Mouse (Mus musculus) small intestine, adult 2 months (tissue): ENCODE measurements around the gene Lap3. TPM values are rescaled to one million over a fixed set of nuclear protein-coding genes. Genes with fewer than 3 reads are reported as not detected.
A peak's percentile ranks its signal among the peaks of the same experiment; 100 is the strongest.

Experiments
- H3K27ac ChIP-seq: fragments of 200-500 bp; 2 replicates; pipeline ENCODE4 v1.5.1; 2012; ENCODE audit warnings: low read depth, low read length, control low read depth, inconsistent platforms; ENCODE audit not compliant: insufficient read depth
- H3K27me3 ChIP-seq: fragments of 200-500 bp; 2 replicates; pipeline ENCODE4 v1.6.1; 2012; ENCODE audit warnings: mild to moderate bottlenecking, moderate library complexity, low read length, inconsistent platforms; ENCODE audit not compliant: control insufficient read depth, insufficient read depth
- H3K36me3 ChIP-seq: fragments of 200-500 bp; 2 replicates; pipeline ENCODE4 v1.6.1; 2012; ENCODE audit warnings: mild to moderate bottlenecking, low read length, control low read depth, inconsistent platforms; ENCODE audit not compliant: control insufficient read depth, insufficient read depth
- H3K4me1 ChIP-seq: fragments of 200-500 bp; 2 replicates; pipeline ENCODE4 v1.6.1; 2012; ENCODE audit warnings: low read length, inconsistent platforms, mixed read lengths; ENCODE audit not compliant: control insufficient read depth, insufficient read depth, insufficient read length
- H3K4me3 ChIP-seq: fragments of 200-500 bp; 2 replicates; pipeline ENCODE4 v1.5.1; 2012; ENCODE audit warnings: low read depth, mild to moderate bottlenecking, control low read depth, inconsistent platforms, low read length, moderate library complexity
- CTCF ChIP-seq: fragments of 200-500 bp; IDR thresholded peaks from 2 replicates; pipeline ENCODE4 v1.5.1; 2012; ENCODE audit warnings: low read depth, mild to moderate bottlenecking, control low read depth, inconsistent platforms, low read length, moderate library complexity, mixed read lengths; ENCODE audit not compliant: insufficient replicate concordance, insufficient read length; ENCODE audit errors: extremely low read depth
- POLR2A ChIP-seq: fragments of 200-500 bp; IDR thresholded peaks from 2 replicates; pipeline ENCODE4 v1.6.1; 2012; ENCODE audit warnings: low read depth, mild to moderate bottlenecking, control low read depth, inconsistent platforms, low read length, moderate library complexity
- WGBS: fragments of 180-500 bp; shearing (Covaris S2); methylation state at CpG from one replicate; pipeline ENCODE4 v1.1.7; 2018; 5-methylcytosine and 5-hydroxymethylcytosine counted together
- polyA plus RNA-seq: library from polyadenylated mRNA; depleted of rRNA; stranded (reverse); fragments of >200 nt; gene quantifications from 2 replicates; pipeline ENCODE4 v1.2.3, GENCODE M21; 2012; rRNA removed

The Lap3 gene
- polyA plus RNA-seq, 1 experiment, result 134 TPM

- H3K4me1 ChIP-seq, result peaks cover 4% of the 10 kb centered on the region; the same call in 1 of the 2 replicates
- H3K4me3 ChIP-seq, result peak overlapping the region; percentile 15; the same call in 1 of the 2 replicates
- peaks cover 3% of the 10 kb centered on the region; the same call in 1 of the 2 replicates for H3K36me3 ChIP-seq
- H3K27me3 ChIP-seq, result no peaks in the 10 kb centered on the region
- no peak for TF ChIP-seq POLR2A
- TF ChIP-seq CTCF, result peak; percentile 78
- no peak overlapping the region for H3K27ac ChIP-seq
- 3% methylated on average over 17 of the region's 17 CpGs for WGBS
Measured at GRCm38 (mm10) chr5:45534319-45535098, 41.3 kb downstream of the Lap3 start.

DNA sequence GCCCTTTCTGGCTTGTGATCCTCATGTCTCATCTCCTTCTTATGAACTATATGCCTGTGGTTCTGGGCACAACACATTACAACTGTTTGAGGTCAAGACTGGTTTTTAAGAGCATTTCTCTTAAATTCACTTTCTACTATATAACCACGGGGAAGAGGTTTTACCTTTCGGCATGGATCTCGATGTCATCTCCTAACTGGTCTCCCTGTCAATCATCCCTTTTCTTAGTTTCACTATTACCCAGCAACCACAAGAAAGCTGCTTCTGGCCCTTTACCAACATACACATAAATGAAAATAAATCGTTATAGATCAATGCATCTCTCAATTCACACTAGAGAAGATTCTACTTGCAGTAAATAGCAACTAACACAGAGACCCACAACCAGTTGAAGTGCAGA, 42.0 kb downstream of the Lap3 start:
- Histone ChIP-seq H3K27ac (no peak overlapping the region), H3K4me1 (peaks cover 4% of the 10 kb centered on the region; the same call in 1 of the 2 replicates)
- WGBS, result 43% methylated on average over 4 of the region's 4 CpGs

DNA sequence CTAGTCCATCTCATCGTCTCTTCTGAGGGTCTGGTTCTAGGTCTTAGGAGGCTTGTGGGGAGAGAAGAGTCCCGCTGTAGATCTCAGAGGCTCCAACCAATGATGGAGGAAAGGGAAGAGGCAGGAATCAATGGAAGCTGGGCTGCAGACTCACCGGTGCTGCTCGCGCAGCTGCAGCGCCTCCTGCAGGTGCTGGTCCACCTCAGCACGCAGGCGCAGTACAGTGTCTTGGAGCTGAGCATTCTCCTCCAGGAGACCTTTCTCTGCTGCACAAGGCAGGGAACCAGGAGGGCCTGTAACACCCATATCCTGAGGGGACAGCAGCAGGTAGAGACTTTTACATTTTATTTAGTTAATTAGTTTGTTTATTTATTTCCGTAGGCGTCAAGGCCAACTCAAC, 46.3 kb downstream of the Lap3 start:
- no peak overlapping the region for H3K4me3 ChIP-seq
- no peaks in the 10 kb centered on the region for H3K27me3 ChIP-seq
- TF ChIP-seq CTCF (no peak), POLR2A (no peak)
- H3K4me1 ChIP-seq, result peaks cover 2% of the 10 kb centered on the region; the same call in 1 of the 2 replicates
- no peaks in the 10 kb centered on the region for H3K36me3 ChIP-seq
- H3K27ac ChIP-seq, result no peak overlapping the region
- WGBS, result 70% methylated on average over 10 of the region's 10 CpGs

More for the DNA sequence above, 42.0 kb downstream of the Lap3 start:
- Histone ChIP-seq H3K27me3 (no peaks in the 10 kb centered on the region), H3K4me3 (no peak overlapping the region), H3K36me3 (no peaks in the 10 kb centered on the region)
- TF ChIP-seq POLR2A (no peak), CTCF (no peak)

DNA sequence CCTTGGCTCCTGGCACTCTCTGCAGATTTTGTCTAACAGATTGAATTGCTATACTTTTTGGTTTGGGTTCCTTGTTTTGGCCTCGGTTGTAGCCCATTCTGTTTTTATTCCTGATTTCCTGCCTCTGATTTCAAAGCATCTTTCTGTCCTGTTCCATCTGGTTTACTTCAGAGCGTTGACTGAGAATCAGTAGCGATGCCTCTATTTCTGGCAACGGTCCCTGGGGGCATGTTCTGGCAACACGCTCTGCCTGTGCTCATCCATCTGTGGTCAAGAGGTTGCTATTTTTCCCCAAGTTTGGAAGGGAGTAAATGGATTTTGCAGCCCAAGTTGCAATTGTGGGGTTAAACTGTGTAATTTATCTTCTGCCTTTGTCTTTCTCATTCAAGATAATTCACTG, 50.2 kb downstream of the Lap3 start:
- Histone ChIP-seq H3K27me3 (no peaks in the 10 kb centered on the region), H3K36me3 (no peaks in the 10 kb centered on the region), H3K27ac (no peak overlapping the region), H3K4me1 (no peaks in the 10 kb centered on the region), H3K4me3 (no peak overlapping the region)
- TF ChIP-seq CTCF (no peak), POLR2A (no peak)
- 74% methylated on average over 5 of the region's 5 CpGs for WGBS

DNA sequence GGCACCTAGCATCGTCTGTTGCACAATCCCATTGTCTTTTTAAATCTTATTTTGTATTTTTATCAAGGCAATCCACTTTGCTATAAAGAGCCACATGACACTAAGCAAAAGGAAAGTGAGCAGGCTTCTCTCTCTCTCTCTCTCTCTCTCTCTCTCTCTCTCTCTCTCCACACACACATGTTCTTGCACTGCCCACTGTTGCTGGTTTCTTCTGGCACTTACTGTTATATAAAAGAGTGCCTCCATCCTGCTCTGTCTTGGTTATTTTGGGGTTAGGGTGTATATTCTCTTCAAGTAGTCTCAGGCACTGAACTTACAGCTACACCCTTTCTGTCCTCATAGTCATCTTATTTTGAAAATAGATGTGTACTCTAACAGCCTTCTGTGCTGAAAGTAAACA, 56.4 kb downstream of the Lap3 start:
- Histone ChIP-seq H3K4me3 (no peak overlapping the region), H3K36me3 (no peaks in the 10 kb centered on the region), H3K27ac (no peak overlapping the region), H3K4me1 (no peaks in the 10 kb centered on the region), H3K27me3 (no peaks in the 10 kb centered on the region)
- TF ChIP-seq CTCF (no peak), POLR2A (no peak)
- WGBS, result 41% methylated on average over 1 of the region's 1 CpGs

Other genes starting within 250 kb of the Lap3 start
- 47.2 and 84.8 TPM in 2 replicates for gene Qdpr, start 43.1 kb upstream of the Lap3 start, polyA plus RNA-seq
- not detected in 2 replicates for gene Clrn2, start 39.6 kb upstream of the Lap3 start, polyA plus RNA-seq
- gene Med28, start 26.9 kb downstream of the Lap3 start, polyA plus RNA-seq, result 39.5 and 81.3 TPM in 2 replicates
- 0.03 and 0.06 TPM in 2 replicates for gene Fam184b, start 146.2 kb downstream of the Lap3 start, polyA plus RNA-seq
- gene Ncapg, start 176.5 kb downstream of the Lap3 start, polyA plus RNA-seq, result 0.11 and 0.35 TPM in 2 replicates